Mouse (Mus musculus) forebrain, embryonic 12.5 days (tissue): Measurements from ENCODE around the gene Bcar3. TPM values are rescaled to one million over a fixed set of nuclear protein-coding genes. Genes with fewer than 3 reads are reported as not detected.

ENCODE experiments used
- ATAC-seq: fragments of 200-750 bp; cut with Nextera tagmentation; 2 replicates; pipeline ENCODE4 v1.8.0; 2017; ENCODE audit warnings: moderate TSS enrichment; ENCODE audit not compliant: low FRiP score
- H3K27ac ChIP-seq: fragments of 300-500 bp; sonication (generic); 2 replicates; pipeline ENCODE4 v1.5.1; 2016; ENCODE audit warnings: mild to moderate bottlenecking
- H3K27me3 ChIP-seq: fragments of 300-500 bp; sonication (generic); 2 replicates; pipeline ENCODE4 v1.6.1; 2016; ENCODE audit warnings: mild to moderate bottlenecking
- H3K36me3 ChIP-seq: fragments of 300-500 bp; sonication (generic); replicated peaks from 2 replicates; pipeline ENCODE4 v1.6.1; 2016; ENCODE audit warnings: mild to moderate bottlenecking
- H3K4me1 ChIP-seq: fragments of 300-500 bp; sonication (generic); 2 replicates; pipeline ENCODE4 v1.6.1; 2016
- H3K4me2 ChIP-seq: fragments of 300-500 bp; sonication (generic); 2 replicates; pipeline ENCODE4 v1.6.1; 2016; ENCODE audit warnings: mild to moderate bottlenecking, moderate library complexity
- H3K4me3 ChIP-seq: fragments of 300-500 bp; sonication (generic); replicated peaks from 2 replicates; pipeline ENCODE4 v1.5.1; 2016; ENCODE audit warnings: mild to moderate bottlenecking
- H3K9ac ChIP-seq: fragments of 300-500 bp; sonication (generic); 2 replicates; pipeline ENCODE4 v1.6.1; 2016; ENCODE audit warnings: mild to moderate bottlenecking
- H3K9me3 ChIP-seq: fragments of 300-500 bp; sonication (generic); 2 replicates; pipeline ENCODE4 v1.6.1; 2016
- WGBS: fragments of 180-500 bp; shearing (Covaris S2); methylation state at CpG from one replicate; pipeline ENCODE4 v1.1.7; 2016; 5-methylcytosine and 5-hydroxymethylcytosine counted together
- polyA plus RNA-seq: library from polyadenylated mRNA; unstranded; fragments of >200 nt; fragmentation: Nextera tagmentation; extraction: Ambion mirVana; gene quantifications from 2 replicates; pipeline ENCODE4 v1.2.1, GENCODE M21; 2016

Bcar3 gene
- polyA plus RNA-seq, 1 experiment from 2014 or later: 10.9 TPM

- H3K27ac ChIP-seq: no peak overlapping the region
- no peak overlapping the region for H3K4me2 ChIP-seq
- peaks cover 10% of the 10 kb centered on the region for H3K36me3 ChIP-seq
- H3K27me3 ChIP-seq: no peaks in the 10 kb centered on the region
- H3K4me3 ChIP-seq: no peak overlapping the region
- no peak for ATAC-seq
- WGBS: 78% methylated on average over 11 of the region's 11 CpGs
- H3K9ac ChIP-seq: no peak overlapping the region
- no peaks in the 10 kb centered on the region for H3K9me3 ChIP-seq
- no peaks in the 10 kb centered on the region for H3K4me1 ChIP-seq
These were observed 215.8 kb downstream of the Bcar3 start for GRCm38 (mm10) chr3:122509534-122510239.

- 91% methylated on average over 14 of the region's 14 CpGs for WGBS
- no peak for ATAC-seq
- Histone ChIP-seq H3K4me2 (no peak overlapping the region), H3K27ac (no peak overlapping the region), H3K27me3 (no peaks in the 10 kb centered on the region), H3K9ac (no peak overlapping the region), H3K4me3 (no peak overlapping the region), H3K9me3 (no peaks in the 10 kb centered on the region), H3K4me1 (no peaks in the 10 kb centered on the region), H3K36me3 (peaks cover 10% of the 10 kb centered on the region)
These were observed 216.4 kb downstream of the Bcar3 start for GRCm38 (mm10) chr3:122510240-122510750.

GRCm38 (mm10) chr3:122510932-122511331 lies 217.0 kb downstream of the Bcar3 start:
- Histone ChIP-seq H3K4me2 (no peak overlapping the region), H3K4me1 (no peaks in the 10 kb centered on the region), H3K36me3 (peaks cover 10% of the 10 kb centered on the region), H3K9me3 (no peaks in the 10 kb centered on the region), H3K27me3 (no peaks in the 10 kb centered on the region), H3K4me3 (no peak overlapping the region), H3K9ac (no peak overlapping the region), H3K27ac (no peak overlapping the region)
- WGBS: 80% methylated on average over 10 of the region's 10 CpGs
- no peak for ATAC-seq

GRCm38 (mm10) chr3:122511721-122512619 lies 218.0 kb downstream of the Bcar3 start:
- peaks cover 10% of the 10 kb centered on the region for H3K36me3 ChIP-seq
- no peaks in the 10 kb centered on the region for H3K9me3 ChIP-seq
- H3K4me3 ChIP-seq: no peak overlapping the region
- ATAC-seq: no peak
- H3K4me2 ChIP-seq: no peak overlapping the region
- H3K27me3 ChIP-seq: no peaks in the 10 kb centered on the region
- H3K27ac ChIP-seq: no peak overlapping the region
- H3K4me1 ChIP-seq: no peaks in the 10 kb centered on the region
- no peak overlapping the region for H3K9ac ChIP-seq
- 92% methylated on average over 14 of the region's 14 CpGs for WGBS

GRCm38 (mm10) chr3:122512725-122513375 lies 218.9 kb downstream of the Bcar3 start:
- H3K36me3 ChIP-seq: peaks cover 10% of the 10 kb centered on the region
- WGBS: 95% methylated on average over 16 of the region's 16 CpGs
- H3K4me3 ChIP-seq: no peak overlapping the region
- H3K4me1 ChIP-seq: no peaks in the 10 kb centered on the region
- no peaks in the 10 kb centered on the region for H3K27me3 ChIP-seq
- H3K27ac ChIP-seq: no peak overlapping the region
- H3K9ac ChIP-seq: no peak overlapping the region
- no peaks in the 10 kb centered on the region for H3K9me3 ChIP-seq
- no peak overlapping the region for H3K4me2 ChIP-seq
- ATAC-seq: no peak

GRCm38 (mm10) chr3:122515568-122516326 lies 221.8 kb downstream of the Bcar3 start:
- Histone ChIP-seq H3K4me1 (peaks cover 15% of the 10 kb centered on the region), H3K27me3 (no peaks in the 10 kb centered on the region), H3K4me3 (no peak overlapping the region), H3K27ac (no peak overlapping the region), H3K9ac (no peak overlapping the region), H3K4me2 (no peak overlapping the region), H3K9me3 (no peaks in the 10 kb centered on the region), H3K36me3 (peaks cover 10% of the 10 kb centered on the region)
- no peak for ATAC-seq
- 81% methylated on average over 6 of the region's 6 CpGs for WGBS

GRCm38 (mm10) chr3:122516327-122516695 lies 222.4 kb downstream of the Bcar3 start:
- ATAC-seq: no peak
- Histone ChIP-seq H3K4me1 (peaks cover 15% of the 10 kb centered on the region), H3K9ac (no peak overlapping the region), H3K27ac (no peak overlapping the region), H3K36me3 (peaks cover 10% of the 10 kb centered on the region), H3K9me3 (no peaks in the 10 kb centered on the region), H3K4me3 (no peak overlapping the region), H3K4me2 (no peak overlapping the region), H3K27me3 (no peaks in the 10 kb centered on the region)
- whole genome bisulfite sequencing: 93% methylated on average over 3 of the region's 3 CpGs

- Histone ChIP-seq H3K9ac (no peak overlapping the region), H3K4me3 (no peak overlapping the region), H3K27me3 (no peaks in the 10 kb centered on the region), H3K4me2 (no peak overlapping the region), H3K27ac (no peak overlapping the region; the same call in 1 of the 2 replicates), H3K4me1 (peaks cover 15% of the 10 kb centered on the region), H3K36me3 (peaks cover 4% of the 10 kb centered on the region), H3K9me3 (no peaks in the 10 kb centered on the region)
- ATAC-seq: no peak
- 74% methylated on average over 4 of the region's 4 CpGs for WGBS
These were observed 223.8 kb downstream of the Bcar3 start for GRCm38 (mm10) chr3:122517726-122518125.

- Histone ChIP-seq H3K9ac (no peak overlapping the region), H3K27ac (0 out of 2 replicates have a peak overlapping the region, but pooled peaks have one; percentile 42), H3K36me3 (no peaks in the 10 kb centered on the region), H3K4me2 (no peak overlapping the region), H3K9me3 (no peaks in the 10 kb centered on the region), H3K4me1 (peaks cover 15% of the 10 kb centered on the region), H3K27me3 (no peaks in the 10 kb centered on the region), H3K4me3 (no peak overlapping the region)
- ATAC-seq: peak; percentile 52
- WGBS: 53% methylated on average over 9 of the region's 9 CpGs
These were observed 224.3 kb downstream of the Bcar3 start for GRCm38 (mm10) chr3:122518231-122518736.

- H3K9me3 ChIP-seq: no peaks in the 10 kb centered on the region
- ATAC-seq: peak; percentile 54
- no peak overlapping the region for H3K4me3 ChIP-seq
- no peak overlapping the region for H3K4me2 ChIP-seq
- no peaks in the 10 kb centered on the region for H3K27me3 ChIP-seq
- WGBS: 64% methylated on average over 13 of the region's 13 CpGs
- H3K9ac ChIP-seq: no peak overlapping the region
- H3K4me1 ChIP-seq: peaks cover 15% of the 10 kb centered on the region
- H3K36me3 ChIP-seq: no peaks in the 10 kb centered on the region
- H3K27ac ChIP-seq: peak overlapping the region; percentile 19; the same call in 1 of the 2 replicates
These were observed 225.1 kb downstream of the Bcar3 start for GRCm38 (mm10) chr3:122519082-122519481.

- Histone ChIP-seq H3K27me3 (no peaks in the 10 kb centered on the region), H3K4me1 (peaks cover 15% of the 10 kb centered on the region), H3K9me3 (no peaks in the 10 kb centered on the region), H3K27ac (no peak overlapping the region), H3K36me3 (peaks cover 6% of the 10 kb centered on the region; the same call in 1 of the 2 replicates), H3K9ac (no peak overlapping the region), H3K4me2 (no peak overlapping the region), H3K4me3 (no peak overlapping the region)
- WGBS: 88% methylated on average over 3 of the region's 3 CpGs
- no peak for ATAC-seq
These were observed 226.4 kb downstream of the Bcar3 start for GRCm38 (mm10) chr3:122520365-122520764.
